Mouse (Mus musculus): Measurements from ENCODE around the gene Ctcfl. TPM values are rescaled to one million over a fixed set of nuclear protein-coding genes. Genes with fewer than 3 reads are reported as not detected.
A peak's percentile ranks its signal among the peaks of the same experiment; 100 is the strongest.

Gene Ctcfl
- polyA plus RNA-seq (2015; fragmentation: Nextera tagmentation; extraction: Ambion mirVana): 0.10 and 0.15 TPM in 2 replicates

DNA sequence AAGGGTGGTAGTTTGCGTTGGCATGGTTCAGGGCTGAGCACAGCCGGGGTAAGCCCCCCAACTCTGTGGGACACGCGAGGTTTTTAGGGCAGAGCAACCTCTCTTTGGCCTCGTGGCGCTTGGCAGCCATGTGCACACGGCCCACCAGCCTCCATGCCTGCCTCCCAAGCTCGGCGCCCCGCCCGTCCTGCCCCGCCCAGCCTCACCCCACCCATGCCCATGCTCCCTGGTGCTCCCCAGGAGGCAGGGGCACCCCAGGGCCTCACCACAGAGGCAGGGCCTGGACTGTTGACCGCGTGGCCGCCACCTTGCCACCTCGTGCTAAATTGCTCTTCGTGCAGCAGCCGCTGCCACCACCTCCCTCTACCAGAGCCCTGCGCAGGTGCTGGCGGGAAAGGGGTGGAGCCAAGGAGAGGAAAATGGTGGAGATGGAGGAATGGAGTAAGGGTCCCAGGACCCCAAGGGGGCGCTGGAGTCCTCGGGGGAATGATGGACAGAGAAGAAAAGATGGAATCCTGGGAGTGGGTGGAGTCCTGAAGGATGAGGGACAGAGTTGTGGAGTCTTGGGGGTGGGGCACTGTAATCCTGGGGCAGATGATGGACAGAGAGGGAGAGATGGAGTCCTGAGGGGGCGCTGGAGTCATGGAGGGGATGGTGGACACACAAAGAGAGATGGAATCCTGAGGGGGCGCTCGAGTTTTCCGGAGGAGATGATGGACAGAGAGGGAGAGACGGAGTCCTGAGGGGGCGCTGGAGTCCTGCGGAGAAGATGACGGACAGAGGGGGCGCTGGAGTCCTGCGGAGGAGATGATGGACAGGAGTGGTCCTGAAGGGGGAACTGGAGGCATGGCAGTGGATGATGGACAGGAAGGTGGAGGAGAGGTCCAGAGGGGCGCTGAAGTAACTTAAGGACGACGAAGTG is at the start of gene Ctcfl:
Gene Ctcfl, minus strand, starts transcription at position 503 of the 922 bp plus-strand sequence.
- Histone ChIP-seq H3K4me1 (replicated peaks) (peaks cover 6% of the 10 kb centered on the region; the same call in 1 of the 2 replicates), H3K9me3 (no peaks in the 10 kb centered on the region), H3K4me2 (replicated peaks) (no peak within 1 kb of the TSS), H3K27me3 (no peaks in the 10 kb centered on the region), H3K27ac (no peak within 1 kb of the TSS), H3K9ac (replicated peaks) (no peak within 1 kb of the TSS), H3K4me3 (replicated peaks) (no peak within 1 kb of the TSS), H3K36me3 (no peaks in the 10 kb centered on the region)
- 90% methylated on average over 35 of the region's 35 CpGs for WGBS
- 0 out of 2 replicates have a peak, but pooled peaks have one; percentile 34 for ATAC-seq

DNA sequence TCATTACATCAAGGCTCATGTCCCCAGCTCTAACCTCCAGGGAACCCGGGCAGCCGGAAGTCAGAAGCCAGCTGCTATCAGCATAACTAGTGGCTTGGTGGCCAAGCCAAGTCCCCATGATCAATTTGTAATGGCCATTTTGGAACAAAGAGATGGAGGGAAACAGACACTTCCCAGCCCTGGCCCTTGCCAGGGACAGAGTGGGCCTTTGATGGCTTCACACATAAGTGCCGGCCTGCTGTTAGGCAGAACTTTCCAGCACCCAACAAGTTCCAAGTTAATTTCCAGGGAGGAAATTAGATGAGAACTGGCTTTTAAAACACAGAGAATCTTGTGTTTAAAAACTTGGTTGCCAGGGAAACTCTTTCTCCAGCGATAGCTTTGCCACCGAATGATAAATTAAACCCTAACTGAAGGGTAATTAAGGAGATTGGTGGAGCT is 49.1 kb upstream of the Ctcfl start:
- no peaks in the 10 kb centered on the region for H3K36me3 ChIP-seq
- H3K27ac ChIP-seq: no peak overlapping the region
- H3K9me3 ChIP-seq: no peaks in the 10 kb centered on the region
- no peak overlapping the region for H3K4me3 ChIP-seq (replicated peaks)
- no peak overlapping the region for H3K9ac ChIP-seq (replicated peaks)
- H3K4me2 ChIP-seq (replicated peaks): no peak overlapping the region
- H3K27me3 ChIP-seq: no peaks in the 10 kb centered on the region
- ATAC-seq: no peak
- WGBS: 67% methylated on average over 5 of the region's 5 CpGs
- H3K4me1 ChIP-seq (replicated peaks): peaks cover 23% of the 10 kb centered on the region

DNA sequence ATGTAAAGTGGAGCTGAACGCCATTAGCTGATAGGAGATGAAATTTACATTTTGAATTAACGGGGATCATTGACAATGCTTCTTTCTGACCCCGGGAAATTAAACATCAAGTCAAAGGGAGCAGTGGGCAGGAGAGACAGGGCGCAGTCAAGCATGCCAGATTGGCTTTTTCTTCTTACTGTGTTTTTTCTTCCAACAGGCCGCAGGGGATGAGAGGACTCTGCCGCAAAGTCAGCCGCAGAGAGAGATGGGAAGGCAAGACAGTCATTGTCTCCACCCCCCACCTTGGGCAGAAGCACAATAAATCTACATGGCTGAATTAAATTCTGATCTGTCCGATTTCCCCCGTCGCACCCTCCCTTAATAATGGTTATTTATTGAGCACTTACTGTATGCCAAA is 46.0 kb upstream of the Ctcfl start:
- ATAC-seq: no peak
- Histone ChIP-seq H3K4me1 (replicated peaks) (0 out of 2 replicates have a peak, but pooled peaks cover 5% of the 10 kb centered on the region), H3K27ac (no peak overlapping the region), H3K27me3 (no peaks in the 10 kb centered on the region), H3K4me2 (replicated peaks) (no peak overlapping the region), H3K4me3 (replicated peaks) (no peak overlapping the region), H3K9ac (replicated peaks) (no peak overlapping the region), H3K9me3 (no peaks in the 10 kb centered on the region), H3K36me3 (no peaks in the 10 kb centered on the region)
- 81% methylated on average over 10 of the region's 10 CpGs for WGBS

DNA sequence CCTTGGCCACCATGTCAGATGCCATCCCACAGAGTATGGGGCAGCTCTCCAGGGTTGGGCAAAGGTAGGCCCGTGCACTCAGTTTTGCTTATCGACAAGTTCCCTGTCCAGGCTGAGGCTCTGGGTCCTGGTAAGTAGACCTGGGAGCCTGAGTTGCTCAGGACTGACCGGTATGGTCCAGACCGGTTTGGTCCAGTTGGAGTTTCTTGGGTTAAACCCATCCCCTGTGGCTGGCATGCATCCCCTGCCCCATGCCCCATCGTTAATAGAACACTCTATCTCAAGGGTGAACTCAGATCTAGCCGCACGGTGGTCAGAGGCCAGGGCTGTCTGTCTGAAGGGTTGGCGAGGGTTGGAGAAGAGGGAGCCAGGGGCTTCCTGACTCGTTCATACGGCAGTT is 45.6 kb upstream of the Ctcfl start:
- no peak for ATAC-seq
- Histone ChIP-seq H3K27ac (no peak overlapping the region), H3K36me3 (no peaks in the 10 kb centered on the region), H3K27me3 (no peaks in the 10 kb centered on the region), H3K4me3 (replicated peaks) (no peak overlapping the region), H3K9ac (replicated peaks) (no peak overlapping the region), H3K4me1 (replicated peaks) (0 out of 2 replicates have a peak, but pooled peaks cover 5% of the 10 kb centered on the region), H3K9me3 (no peaks in the 10 kb centered on the region), H3K4me2 (replicated peaks) (no peak overlapping the region)
- WGBS: 84% methylated on average over 10 of the region's 10 CpGs

DNA sequence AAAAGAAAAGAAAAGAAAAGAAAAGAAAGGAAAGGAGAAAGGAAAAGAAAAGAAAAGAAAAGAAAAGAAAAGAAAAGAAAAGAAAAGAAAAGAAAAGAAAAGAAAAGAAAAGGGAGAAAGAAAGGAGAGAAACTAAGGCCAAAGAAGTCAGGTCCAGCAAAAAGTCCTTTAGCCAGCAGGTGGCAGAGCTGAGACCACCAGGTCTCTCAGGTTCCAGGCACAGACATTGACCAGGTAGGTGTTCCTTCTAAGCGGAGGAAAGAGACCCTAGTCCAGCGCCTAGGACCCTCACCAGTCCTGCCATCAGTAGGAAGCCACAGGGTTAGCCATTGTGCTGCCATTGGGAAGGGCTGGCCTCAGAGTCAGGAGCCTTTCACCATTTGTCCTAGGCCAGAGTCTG is 45.0 kb upstream of the Ctcfl start:
- H3K4me2 ChIP-seq (replicated peaks): no peak overlapping the region
- H3K4me1 ChIP-seq (replicated peaks): 0 out of 2 replicates have a peak, but pooled peaks cover 5% of the 10 kb centered on the region
- no peak overlapping the region for H3K4me3 ChIP-seq (replicated peaks)
- WGBS: 40% methylated on average over 2 of the region's 2 CpGs
- no peak overlapping the region for H3K9ac ChIP-seq (replicated peaks)
- H3K9me3 ChIP-seq: no peaks in the 10 kb centered on the region
- H3K27ac ChIP-seq: no peak overlapping the region
- no peak for ATAC-seq
- no peaks in the 10 kb centered on the region for H3K27me3 ChIP-seq
- no peaks in the 10 kb centered on the region for H3K36me3 ChIP-seq

DNA sequence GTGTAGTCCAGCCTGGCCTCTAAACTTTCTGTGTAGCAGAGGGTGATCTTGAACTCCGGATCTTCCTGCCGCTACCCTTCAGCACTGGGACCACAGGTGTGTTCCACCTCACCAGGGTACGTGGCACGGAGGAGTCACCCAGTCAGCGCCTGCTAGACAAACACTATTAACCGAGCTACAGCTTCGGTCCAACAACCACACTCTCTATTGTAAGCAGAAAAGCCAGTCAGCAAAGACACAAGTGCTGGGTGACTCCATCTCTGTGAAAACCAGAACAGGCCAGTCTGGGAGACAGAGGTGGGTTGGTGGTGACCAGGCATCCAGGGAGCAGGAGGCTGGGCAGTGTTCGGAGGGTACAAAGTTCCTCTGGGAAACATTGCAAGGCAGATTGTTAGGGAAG is 44.1 kb upstream of the Ctcfl start:
- no peak for ATAC-seq
- H3K4me1 ChIP-seq (replicated peaks): 0 out of 2 replicates have a peak, but pooled peaks cover 5% of the 10 kb centered on the region
- H3K27ac ChIP-seq: no peak overlapping the region
- H3K9ac ChIP-seq (replicated peaks): no peak overlapping the region
- 87% methylated on average over 8 of the region's 8 CpGs for WGBS
- no peaks in the 10 kb centered on the region for H3K36me3 ChIP-seq
- no peak overlapping the region for H3K4me3 ChIP-seq (replicated peaks)
- no peaks in the 10 kb centered on the region for H3K27me3 ChIP-seq
- H3K9me3 ChIP-seq: no peaks in the 10 kb centered on the region
- no peak overlapping the region for H3K4me2 ChIP-seq (replicated peaks)

DNA sequence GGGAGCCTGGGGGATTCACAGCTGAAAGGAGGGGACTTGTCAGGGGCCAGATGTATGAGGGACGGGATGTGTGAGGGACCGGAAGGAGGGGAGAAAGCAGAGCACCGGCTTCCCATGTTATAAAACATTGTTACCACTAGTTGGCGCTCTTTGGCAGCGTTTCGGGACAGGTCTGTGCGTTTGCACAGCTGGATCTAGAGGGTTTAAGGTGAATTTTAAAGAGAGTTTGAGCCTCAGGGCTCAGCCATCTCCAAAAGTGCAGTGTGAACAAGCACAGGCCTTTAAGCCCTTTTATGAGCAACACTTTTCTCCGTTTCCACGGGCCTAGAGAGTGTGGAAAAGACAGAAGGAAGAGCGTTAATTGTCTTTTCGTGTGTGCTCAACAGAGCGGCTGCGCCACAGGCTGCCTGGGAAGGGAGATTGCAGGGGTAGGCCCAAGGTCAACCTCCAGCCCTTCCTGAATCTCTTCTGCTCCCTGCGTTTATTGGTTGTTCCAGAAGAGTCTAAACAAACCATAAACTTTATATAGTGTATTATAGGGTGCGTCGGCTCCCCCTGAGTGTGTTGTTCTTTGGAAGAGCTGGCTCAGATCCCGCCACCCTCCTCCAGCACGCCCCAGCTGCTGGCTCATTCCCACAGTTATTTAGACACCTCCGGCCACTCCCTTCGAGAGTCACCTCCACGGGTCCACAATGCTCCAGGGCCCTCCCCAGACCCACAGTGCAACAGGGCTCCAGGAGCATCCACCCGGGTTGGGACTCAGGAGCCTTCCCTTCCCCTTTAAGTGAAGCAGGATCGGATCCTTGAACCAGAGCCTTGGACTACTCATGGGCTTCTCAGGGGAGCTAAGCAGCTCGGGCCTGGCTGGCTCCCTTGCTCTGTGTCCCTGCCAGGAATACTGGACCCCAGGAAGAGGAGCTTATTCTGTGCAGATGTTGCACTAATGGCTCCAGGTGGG is 40.3 kb upstream of the Ctcfl start:
- no peaks in the 10 kb centered on the region for H3K27me3 ChIP-seq
- no peak overlapping the region for H3K27ac ChIP-seq
- ATAC-seq: peak; percentile 43
- no peaks in the 10 kb centered on the region for H3K9me3 ChIP-seq
- H3K4me1 ChIP-seq (replicated peaks): 0 out of 2 replicates have a peak, but pooled peaks cover 5% of the 10 kb centered on the region
- 57% methylated on average over 24 of the region's 24 CpGs for WGBS
- no peak overlapping the region for H3K4me3 ChIP-seq (replicated peaks)
- H3K9ac ChIP-seq (replicated peaks): no peak overlapping the region
- H3K36me3 ChIP-seq: no peaks in the 10 kb centered on the region
- no peak overlapping the region for H3K4me2 ChIP-seq (replicated peaks)

GRCm38 (mm10) chr2:173158390-173159055 is 39.2 kb upstream of the Ctcfl start:
- Histone ChIP-seq H3K4me2 (replicated peaks) (no peak overlapping the region), H3K36me3 (no peaks in the 10 kb centered on the region), H3K4me1 (replicated peaks) (0 out of 2 replicates have a peak, but pooled peaks cover 5% of the 10 kb centered on the region), H3K9ac (replicated peaks) (no peak overlapping the region), H3K27ac (no peak overlapping the region), H3K27me3 (no peaks in the 10 kb centered on the region), H3K9me3 (no peaks in the 10 kb centered on the region), H3K4me3 (replicated peaks) (no peak overlapping the region)
- WGBS: 92% methylated on average over 19 of the region's 19 CpGs
- ATAC-seq: no peak

GRCm38 (mm10) chr2:173157871-173158270 is 38.5 kb upstream of the Ctcfl start:
- WGBS: 100% methylated on average over 4 of the region's 4 CpGs
- no peak overlapping the region for H3K9ac ChIP-seq (replicated peaks)
- no peaks in the 10 kb centered on the region for H3K27me3 ChIP-seq
- 0 out of 2 replicates have a peak, but pooled peaks cover 5% of the 10 kb centered on the region for H3K4me1 ChIP-seq (replicated peaks)
- no peak for ATAC-seq
- no peak overlapping the region for H3K27ac ChIP-seq
- H3K4me3 ChIP-seq (replicated peaks): no peak overlapping the region
- no peaks in the 10 kb centered on the region for H3K36me3 ChIP-seq
- no peaks in the 10 kb centered on the region for H3K9me3 ChIP-seq
- H3K4me2 ChIP-seq (replicated peaks): no peak overlapping the region

- no peak for ATAC-seq
- Histone ChIP-seq H3K9ac (replicated peaks) (no peak overlapping the region), H3K36me3 (no peaks in the 10 kb centered on the region), H3K4me3 (replicated peaks) (no peak overlapping the region), H3K27me3 (no peaks in the 10 kb centered on the region), H3K27ac (no peak overlapping the region), H3K4me2 (replicated peaks) (no peak overlapping the region), H3K9me3 (no peaks in the 10 kb centered on the region), H3K4me1 (replicated peaks) (0 out of 2 replicates have a peak, but pooled peaks cover 5% of the 10 kb centered on the region)
- 62% methylated on average over 4 of the region's 4 CpGs for WGBS
These were observed 38.1 kb upstream of the Ctcfl start for GRCm38 (mm10) chr2:173157376-173157775.

DNA sequence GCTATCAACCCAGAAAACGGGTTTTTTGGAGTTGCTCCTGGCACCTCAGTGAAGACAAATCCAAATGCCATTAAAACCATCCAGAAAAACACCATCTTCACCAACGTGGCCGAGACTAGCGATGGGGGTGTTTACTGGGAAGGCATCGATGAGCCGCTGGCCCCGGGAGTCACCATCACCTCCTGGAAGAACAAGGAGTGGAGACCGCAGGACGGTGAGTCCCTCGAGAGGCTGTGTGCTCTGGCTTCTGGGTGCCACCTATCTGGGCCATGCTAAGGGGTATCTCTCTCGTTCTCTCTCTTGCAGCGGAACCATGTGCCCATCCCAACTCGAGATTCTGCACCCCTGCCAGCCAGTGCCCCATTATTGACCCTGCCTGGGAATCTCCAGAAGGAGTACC is 37.6 kb upstream of the Ctcfl start:
- no peak overlapping the region for H3K9ac ChIP-seq (replicated peaks)
- H3K9me3 ChIP-seq: no peaks in the 10 kb centered on the region
- no peak for ATAC-seq
- no peak overlapping the region for H3K27ac ChIP-seq
- 0 out of 2 replicates have a peak, but pooled peaks cover under 1% of the 10 kb centered on the region for H3K4me1 ChIP-seq (replicated peaks)
- H3K36me3 ChIP-seq: no peaks in the 10 kb centered on the region
- no peaks in the 10 kb centered on the region for H3K27me3 ChIP-seq
- WGBS: 86% methylated on average over 13 of the region's 13 CpGs
- H3K4me3 ChIP-seq (replicated peaks): no peak overlapping the region
- H3K4me2 ChIP-seq (replicated peaks): no peak overlapping the region

All from midbrain, embryonic 13.5 days (tissue).